Mouse (Mus musculus) ES-Bruce4 (cell line): ENCODE results near the gene Rac1.

ENCODE experiments used
- EP300 ChIP-seq: IDR thresholded peaks from 2 replicates; pipeline ENCODE4 v1.6.1; 2011; ENCODE audit warnings: low read depth, low read length; ENCODE audit not compliant: insufficient read depth
- POLR2A ChIP-seq: IDR thresholded peaks from one replicate; pipeline ENCODE4 v1.8.1; 2011; ENCODE audit warnings: low read length; ENCODE audit not compliant: insufficient read depth

DNA sequence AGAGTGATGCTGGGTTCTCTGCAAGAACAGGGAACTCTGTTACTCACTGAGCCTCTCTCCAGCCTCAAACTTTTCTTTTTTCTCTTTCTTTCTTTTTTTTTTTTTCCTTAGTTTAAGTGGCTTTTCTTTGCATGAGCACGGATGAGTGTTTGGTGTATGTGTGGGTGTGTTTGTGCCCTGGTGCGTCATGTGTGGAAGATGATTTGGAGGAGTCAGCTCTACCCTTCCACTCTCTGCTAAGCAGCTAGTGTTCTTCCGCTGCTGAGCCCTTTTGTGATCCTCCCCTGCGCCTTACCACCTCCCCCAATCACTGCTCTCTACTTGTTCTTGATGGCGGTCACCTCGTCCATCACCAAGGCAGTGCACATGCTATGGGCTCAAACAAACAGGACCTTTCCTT, 32.1 kb downstream of the Rac1 start:
- TF ChIP-seq POLR2A (no peak), EP300 (no peak)
